In the genomic region with DNA sequence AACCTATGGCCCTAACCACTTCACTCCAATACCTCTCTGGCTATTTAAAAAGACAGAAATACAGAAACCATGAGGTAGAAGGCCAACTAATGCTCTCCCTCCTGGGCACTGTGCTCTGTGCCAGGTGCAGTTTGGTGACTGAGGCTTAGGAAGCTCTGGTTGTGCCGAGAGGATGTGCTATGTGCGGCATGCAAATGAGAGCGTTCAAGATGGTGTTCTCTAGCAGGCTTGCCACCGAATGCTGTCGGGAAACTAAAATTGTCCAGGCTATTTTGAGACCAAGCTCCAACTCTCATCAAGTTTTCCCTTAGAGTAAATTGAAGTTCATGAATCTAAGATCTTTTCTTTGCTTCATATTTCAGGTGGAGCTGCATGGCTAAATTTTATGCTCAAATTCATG, we compare ENCODE assay signal across 18 mouse cellular contexts.
DNase-seq lines count a peak whose midpoint lies in the region; ATAC-seq and TF ChIP-seq lines count a peak whose summit lies in the region.
"Had no signal": no experiment of that assay in that cellular context is flagged by ENCODE, and none has a peak within 500 bp of the region (broad histone marks: within the 10 kb centered on the region; RNA-seq: fewer than 3 reads in every experiment).

No protein-coding gene starts in this region.

- no peak overlapping the region for H3K4me2 ChIP-seq in midbrain, postnatal 0 days (ENCODE audit: low read depth, low read length, poor library complexity, severe bottlenecking)
- H3K4me2 ChIP-seq: embryonic facial prominence, embryonic 13.5 days; heart, embryonic 11.5 days; hindbrain, embryonic 13.5 days; intestine, embryonic 15.5 days; liver, embryonic 12.5 days; lung, embryonic 15.5 days had no signal

- H3K4me1 ChIP-seq in midbrain, postnatal 0 days (ENCODE audit: insufficient read depth, low read length): no peaks in the 10 kb centered on the region
- H3K4me1 ChIP-seq: embryonic facial prominence, embryonic 13.5 days; intestine, embryonic 15.5 days; limb, embryonic 10.5 days; liver, embryonic 12.5 days; lung, embryonic 15.5 days had no signal

- no peak overlapping the region for H3K4me3 ChIP-seq in gastrocnemius, adult 2 months
- no peak overlapping the region for H3K4me3 ChIP-seq in midbrain, postnatal 0 days (ENCODE audit: low read depth, low read length)
- H3K4me3 ChIP-seq: embryonic facial prominence, embryonic 13.5 days; hindbrain, embryonic 13.5 days; intestine, embryonic 15.5 days; limb, embryonic 10.5 days; liver, embryonic 12.5 days; lung, embryonic 15.5 days had no signal

- no peak for TF ChIP-seq CTCF in gastrocnemius, adult 2 months (IDR thresholded peaks at IDR 0.05)
- no peak for TF ChIP-seq CTCF in midbrain, postnatal 0 days (IDR thresholded peaks at IDR 0.05)

- no peaks in the 10 kb centered on the region for H3K36me3 ChIP-seq in midbrain, postnatal 0 days (ENCODE audit: insufficient read depth, low read length)
- H3K36me3 ChIP-seq: embryonic facial prominence, embryonic 13.5 days; hindbrain, embryonic 13.5 days; intestine, embryonic 15.5 days; limb, embryonic 10.5 days; liver, embryonic 12.5 days; lung, embryonic 15.5 days had no signal

- H3K27me3 ChIP-seq in midbrain, postnatal 0 days (ENCODE audit: insufficient read depth, low read length): no peaks in the 10 kb centered on the region
- H3K27me3 ChIP-seq: embryonic facial prominence, embryonic 13.5 days; hindbrain, embryonic 13.5 days; intestine, embryonic 15.5 days; liver, embryonic 12.5 days; lung, embryonic 15.5 days; Patski had no signal

- H3K9me3 ChIP-seq in midbrain, postnatal 0 days (ENCODE audit: low read length): no peaks in the 10 kb centered on the region
- H3K9me3 ChIP-seq: embryonic facial prominence, embryonic 13.5 days; hindbrain, embryonic 13.5 days; intestine, embryonic 15.5 days; limb, embryonic 10.5 days; liver, embryonic 12.5 days; lung, embryonic 15.5 days had no signal

- ATAC-seq in midbrain, postnatal 0 days (ENCODE audit: low FRiP score): no peak
- ATAC-seq: intestine, embryonic 15.5 days; liver, embryonic 12.5 days; midbrain, embryonic 16.5 days; Patski had no signal

- DNase-seq in gastrocnemius, adult 2 months: no peak
- DNase-seq in gastrocnemius, postnatal 36 days: no peak
- DNase-seq in layer of hippocampus, adult 9-11 months: peak; percentile 75
- DNase-seq in layer of hippocampus, postnatal 36 days: no peak
- DNase-seq in left cerebral cortex, adult 9 months (ENCODE audit: low spot score in 2 of 2): peak; percentile 62 to 81
- DNase-seq in right cerebral cortex, postnatal 36 days (ENCODE audit: low spot score in 2 of 2): peak; percentile 65 to 80
- DNase-seq in spleen, postnatal 14 days (ENCODE audit: low spot score in 2 of 2): no peak
- no peak for DNase-seq in midbrain, postnatal 0 days (ENCODE audit: low spot score)

- WGBS in midbrain, postnatal 0 days: 74% methylated on average over 5 of the region's 5 CpGs

- H3K9ac ChIP-seq in midbrain, postnatal 0 days (replicated peaks; ENCODE audit: low read length, poor library complexity, severe bottlenecking): no peak overlapping the region
- H3K9ac ChIP-seq: embryonic facial prominence, embryonic 13.5 days; hindbrain, embryonic 13.5 days; intestine, embryonic 15.5 days; liver, embryonic 12.5 days; lung, embryonic 15.5 days had no signal

- intact Hi-C loops in gastrocnemius, adult 2 months (cut with DNase I): no loop called here
- intact Hi-C loops in gastrocnemius, postnatal 36 days (cut with DNase I): no loop called here

- H3K27ac ChIP-seq in gastrocnemius, adult 2 months: peak overlapping the region; percentile 64
- H3K27ac ChIP-seq in midbrain, postnatal 0 days (ENCODE audit: low read depth, low read length): no peak overlapping the region
- H3K27ac ChIP-seq: embryonic facial prominence, embryonic 13.5 days; hindbrain, embryonic 13.5 days; intestine, embryonic 15.5 days; kidney, postnatal 0 days; limb, embryonic 10.5 days; liver, embryonic 12.5 days; lung, embryonic 15.5 days had no signal

Comparison
In these comparisons a context has a peak if more than half of its experiments do, and no peak if none do; other contexts are left out.
1. DNase-seq: peak in layer of hippocampus, adult 9-11 months (single experiment), left cerebral cortex, adult 9 months (2 of 2) and right cerebral cortex, postnatal 36 days (2 of 2); none in gastrocnemius, adult 2 months (single experiment), gastrocnemius, postnatal 36 days (0 of 2), layer of hippocampus, postnatal 36 days (0 of 2), spleen, postnatal 14 days (0 of 2) and midbrain, postnatal 0 days (single experiment).